ENCODE assay signal across 31 mouse cellular contexts in genomic region chr16:88131103-88131502, GRCm38 (mm10).
"Had no signal": no experiment of that assay in that cellular context is flagged by ENCODE, and none has a peak within 500 bp of the region (broad histone marks: within the 10 kb centered on the region; RNA-seq: fewer than 3 reads in every experiment).

No protein-coding gene starts in this region.

- H3K9me3 ChIP-seq: heart, embryonic 12.5 days; heart, embryonic 13.5 days; heart, embryonic 15.5 days; hindbrain, embryonic 10.5 days; hindbrain, embryonic 12.5 days; hindbrain, embryonic 13.5 days; hindbrain, embryonic 15.5 days; intestine, embryonic 15.5 days; kidney, embryonic 15.5 days had no signal

- H3K4me3 ChIP-seq: heart, embryonic 12.5 days; heart, embryonic 13.5 days; heart, embryonic 15.5 days; hindbrain, embryonic 10.5 days; hindbrain, embryonic 12.5 days; hindbrain, embryonic 13.5 days; hindbrain, embryonic 15.5 days; intestine, embryonic 15.5 days; kidney, embryonic 15.5 days; layer of hippocampus, adult 2 months; left cerebral cortex, adult 2 months had no signal

- H3K27me3 ChIP-seq: heart, embryonic 12.5 days; heart, embryonic 13.5 days; heart, embryonic 15.5 days; hindbrain, embryonic 12.5 days; hindbrain, embryonic 13.5 days; hindbrain, embryonic 15.5 days; intestine, embryonic 15.5 days; kidney, embryonic 15.5 days had no signal

- H3K4me1 ChIP-seq: heart, embryonic 12.5 days; heart, embryonic 13.5 days; heart, embryonic 15.5 days; hindbrain, embryonic 10.5 days; hindbrain, embryonic 12.5 days; hindbrain, embryonic 13.5 days; hindbrain, embryonic 15.5 days; intestine, embryonic 15.5 days; kidney, embryonic 15.5 days had no signal

- DNase-seq: heart, postnatal 10 days; heart, postnatal 14 days; heart, postnatal 36 days; heart, postnatal 4 days; kidney, adult 11 months; kidney, adult 18-20 months; kidney, adult 2 months; kidney, adult 8-10 months; kidney, adult 9 months; kidney, postnatal 10 days; kidney, postnatal 14 days; kidney, postnatal 25 days; kidney, postnatal 36 days; kidney, postnatal 4 days; layer of hippocampus, adult 9-11 months; layer of hippocampus, postnatal 36 days had no signal

- H3K4me2 ChIP-seq: heart, embryonic 11.5 days; heart, embryonic 12.5 days; heart, embryonic 13.5 days; heart, embryonic 15.5 days; hindbrain, embryonic 12.5 days; hindbrain, embryonic 13.5 days; hindbrain, embryonic 14.5 days; hindbrain, embryonic 15.5 days; intestine, embryonic 15.5 days; kidney, embryonic 15.5 days had no signal

- H3K36me3 ChIP-seq: heart, embryonic 12.5 days; heart, embryonic 13.5 days; heart, embryonic 15.5 days; hindbrain, embryonic 10.5 days; hindbrain, embryonic 12.5 days; hindbrain, embryonic 13.5 days; hindbrain, embryonic 15.5 days; intestine, embryonic 15.5 days; kidney, embryonic 15.5 days had no signal

- H3K9ac ChIP-seq: heart, embryonic 12.5 days; heart, embryonic 13.5 days; heart, embryonic 15.5 days; hindbrain, embryonic 12.5 days; hindbrain, embryonic 13.5 days; hindbrain, embryonic 14.5 days; hindbrain, embryonic 15.5 days; intestine, embryonic 15.5 days; kidney, embryonic 15.5 days had no signal

- H3K27ac ChIP-seq: heart, embryonic 13.5 days; heart, embryonic 15.5 days; hindbrain, embryonic 10.5 days; hindbrain, embryonic 12.5 days; hindbrain, embryonic 13.5 days; hindbrain, embryonic 14.5 days; hindbrain, embryonic 15.5 days; hindbrain, postnatal 0 days; intestine, embryonic 15.5 days; kidney, embryonic 15.5 days; kidney, postnatal 0 days; layer of hippocampus, adult 2 months; left cerebral cortex, adult 2 months had no signal
